Mouse (Mus musculus): ENCODE measurements around the gene Socs1.

DNA sequence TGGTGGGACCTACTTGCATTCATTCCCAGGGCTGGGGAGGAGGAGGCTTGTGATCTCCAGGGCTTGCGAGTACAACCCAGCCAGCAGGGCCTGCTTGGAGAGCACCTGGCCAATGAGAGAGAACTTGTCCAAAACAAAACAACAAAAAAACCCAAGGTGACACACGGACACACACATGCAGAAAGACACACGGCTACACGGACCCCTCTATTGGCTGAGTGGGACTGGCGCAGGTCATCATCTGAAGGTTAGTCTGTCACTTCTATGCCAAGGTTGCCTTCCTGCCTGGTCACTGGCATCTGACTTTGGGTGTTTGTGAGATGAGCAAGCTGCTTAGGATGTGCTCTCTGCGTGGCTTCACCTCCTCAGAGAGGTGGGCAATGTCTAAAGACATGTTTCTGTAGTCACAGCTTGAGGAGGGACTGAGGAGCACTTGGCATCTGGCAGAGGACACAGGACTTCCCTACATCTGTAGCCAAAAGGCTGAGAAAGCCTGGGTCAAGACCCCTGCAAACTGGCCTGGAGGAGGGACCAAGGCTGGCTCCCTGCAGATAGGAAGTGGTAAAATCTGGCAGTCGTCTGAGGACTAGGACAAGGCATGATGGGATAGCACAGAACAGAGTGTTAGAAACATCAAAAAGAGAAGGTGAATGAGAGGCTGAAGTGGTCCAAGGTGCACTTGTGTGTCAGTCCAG, 42.6 kb upstream of the Socs1 start:
- no peak for TF ChIP-seq CTCF (IDR thresholded peaks at IDR 0.05; ENCODE audit: low read depth, low read length)
- no peak for TF ChIP-seq GATA1 (IDR thresholded peaks at IDR 0.05; ENCODE audit: borderline replicate concordance, low read length)
- TF ChIP-seq POLR2AphosphoS5 (IDR thresholded peaks at IDR 0.05; ENCODE audit: insufficient replicate concordance, low read depth, low read length): no peak
- no peak for TF ChIP-seq GATA2 (IDR thresholded peaks at IDR 0.05; ENCODE audit: borderline replicate concordance, low read depth, low read length)
- TF ChIP-seq TAL1 (conservative IDR thresholded peaks at IDR 0.05; ENCODE audit: low read depth, low read length): no peak

Measured in G1E (cell line).